Mouse (Mus musculus) right cerebral cortex, adult 18-20 months (tissue): Measurements from ENCODE around the gene Flywch1.

Experiments used
- DNase-seq: peaks from one replicate; pipeline ENCODE4 v3.0.0; 2022; ENCODE audit warnings: mixed read lengths

Gene Flywch1

DNA sequence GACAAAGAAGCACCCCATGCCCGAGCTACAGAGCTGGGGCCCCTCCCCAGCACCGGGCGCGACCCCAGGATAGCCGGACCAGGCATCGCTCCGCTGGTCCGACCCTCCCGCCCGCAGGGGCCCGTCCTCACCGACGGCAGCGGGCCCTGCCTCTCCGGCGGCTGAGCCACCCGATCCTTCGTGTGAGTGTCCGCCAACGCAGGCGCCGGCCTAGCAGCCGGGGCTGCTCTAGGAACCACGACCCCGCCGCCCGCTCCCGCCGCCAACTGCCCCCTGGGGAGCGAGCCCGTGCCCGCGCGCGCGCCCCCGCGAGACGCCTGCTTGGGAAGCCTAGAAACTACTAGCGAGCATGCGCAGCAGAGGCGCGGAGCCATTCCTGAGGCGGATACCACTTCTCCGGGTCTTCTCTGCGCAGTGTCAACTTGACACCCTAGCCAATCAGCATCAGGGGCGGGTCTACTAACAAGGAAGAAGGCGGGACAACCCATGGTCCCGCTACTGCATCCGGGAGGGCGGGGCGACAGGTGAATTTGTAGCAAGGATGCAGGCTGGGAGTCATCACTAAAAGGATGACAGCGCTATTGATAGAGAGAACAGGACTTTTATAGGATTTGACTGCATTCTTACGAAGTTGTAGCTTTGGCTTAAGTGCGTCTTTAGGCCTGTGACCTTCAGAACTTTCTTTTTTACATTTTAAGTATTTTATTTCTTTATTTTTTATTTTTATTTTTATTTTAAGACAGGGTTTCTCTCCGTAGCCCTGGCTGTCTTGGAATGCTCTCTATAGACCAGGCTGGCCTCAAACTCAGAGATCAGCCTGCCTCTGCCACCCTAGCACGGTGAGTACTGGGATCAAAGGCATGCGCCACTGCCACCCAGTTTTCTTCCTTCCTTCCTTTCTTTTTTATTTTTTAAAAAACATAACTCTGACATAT, at the start of gene Flywch1:
Flywch1 (minus strand) TSS at position 319 of the 935 bp plus-strand sequence.
- peak; percentile 99 for DNase-seq

DNA sequence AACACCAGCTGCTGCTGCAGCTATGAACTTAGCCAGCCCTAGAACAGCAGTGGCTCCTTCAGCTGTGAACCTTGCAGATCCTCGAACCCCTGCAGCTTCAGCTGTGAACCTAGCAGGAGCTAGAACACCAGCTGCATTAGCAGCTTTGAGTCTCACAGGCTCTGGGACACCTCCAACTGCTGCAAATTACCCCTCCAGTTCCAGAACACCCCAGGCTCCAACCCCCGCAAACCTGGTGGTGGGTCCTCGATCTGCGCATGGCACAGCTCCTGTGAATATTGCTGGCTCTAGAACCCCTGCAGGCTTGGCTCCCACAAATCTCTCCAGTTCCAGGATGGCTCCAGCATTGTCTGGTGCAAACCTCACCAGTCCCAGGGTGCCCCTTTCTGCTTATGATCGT, 49.3 kb upstream of the Flywch1 start:
- no peak for DNase-seq

- no peak for DNase-seq
Measured at GRCm38 (mm10) chr17:23819235-23819634, 47.8 kb upstream of the Flywch1 start.

- no peak for DNase-seq
Measured at GRCm38 (mm10) chr17:23818579-23818978, 47.2 kb upstream of the Flywch1 start.

- no peak for DNase-seq
Measured at GRCm38 (mm10) chr17:23815641-23816040, 44.2 kb upstream of the Flywch1 start.

DNA sequence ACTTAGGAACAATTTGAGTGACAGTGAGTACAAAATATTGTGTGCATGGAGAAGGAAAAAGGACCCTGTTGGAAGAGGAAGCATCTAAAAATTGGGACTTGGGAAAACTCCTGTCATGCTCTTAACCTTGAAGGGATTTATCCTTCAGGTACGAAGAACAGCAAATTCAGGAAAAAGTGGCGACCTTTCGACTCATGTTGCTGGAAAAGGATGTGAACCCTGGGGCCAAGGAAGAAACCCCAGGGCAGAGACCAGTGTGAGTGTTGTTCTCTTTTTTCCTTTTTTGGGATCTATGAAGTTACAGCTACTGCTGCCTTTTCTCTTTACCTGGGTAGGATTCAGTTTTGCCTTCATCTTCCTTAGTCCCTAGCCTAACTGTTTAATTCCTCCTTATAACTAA, 36.5 kb upstream of the Flywch1 start:
- no peak for DNase-seq

DNA sequence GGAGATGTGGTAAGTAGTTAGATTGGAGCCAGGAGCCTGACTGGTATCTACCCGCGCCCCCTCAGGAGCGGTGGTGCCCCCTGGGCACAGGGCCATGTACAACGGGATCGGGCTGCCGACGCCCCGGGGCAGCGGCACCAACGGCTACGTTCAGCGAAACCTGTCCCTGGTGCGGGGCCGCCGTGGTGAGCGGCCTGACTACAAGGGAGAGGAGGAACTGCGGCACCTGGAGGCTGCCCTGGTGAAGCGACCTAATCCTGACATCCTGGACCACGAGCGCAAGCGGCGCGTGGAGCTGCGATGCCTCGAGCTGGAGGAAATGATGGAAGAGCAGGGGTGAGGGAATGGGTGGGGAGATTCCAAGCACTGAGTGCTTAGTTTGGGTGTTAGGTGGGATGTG, 35.5 kb upstream of the Flywch1 start:
- DNase-seq = peak; percentile 31

- DNase-seq = no peak
Measured at GRCm38 (mm10) chr17:23804426-23805085, 33.2 kb upstream of the Flywch1 start.

- DNase-seq = no peak
Measured at GRCm38 (mm10) chr17:23803366-23804041, 32.1 kb upstream of the Flywch1 start.

DNA sequence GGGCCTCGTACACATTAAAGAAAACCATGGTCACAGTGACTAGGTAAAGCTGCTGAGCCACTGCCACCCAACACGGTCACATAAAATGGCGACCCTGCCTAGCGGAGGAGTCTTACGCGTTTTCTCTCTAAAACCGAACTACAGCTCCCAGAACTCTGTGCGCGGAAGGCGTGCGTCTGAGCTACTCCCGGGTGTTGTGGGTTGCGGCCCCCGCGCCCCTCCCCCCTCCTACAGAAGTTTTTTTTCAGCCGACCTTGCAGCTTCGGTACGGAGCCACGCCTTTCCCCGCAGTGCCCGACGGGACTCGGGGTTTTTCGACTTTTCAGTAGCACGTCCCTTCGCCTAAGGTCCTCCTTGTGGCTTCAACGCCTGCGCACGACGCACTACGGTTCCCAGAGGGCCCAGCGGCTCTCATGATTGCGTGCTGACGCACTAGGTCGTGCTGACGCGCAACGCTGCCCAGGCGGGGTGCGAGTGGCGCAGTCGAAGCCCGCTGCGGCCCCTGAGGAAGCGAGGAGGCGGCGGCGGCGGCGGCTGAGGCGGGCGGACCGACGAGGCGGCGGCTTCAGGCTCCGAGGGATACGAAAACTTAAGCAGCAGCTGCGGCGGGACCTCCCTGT, 31.5 kb upstream of the Flywch1 start:
- DNase-seq = peak; percentile 99

DNA sequence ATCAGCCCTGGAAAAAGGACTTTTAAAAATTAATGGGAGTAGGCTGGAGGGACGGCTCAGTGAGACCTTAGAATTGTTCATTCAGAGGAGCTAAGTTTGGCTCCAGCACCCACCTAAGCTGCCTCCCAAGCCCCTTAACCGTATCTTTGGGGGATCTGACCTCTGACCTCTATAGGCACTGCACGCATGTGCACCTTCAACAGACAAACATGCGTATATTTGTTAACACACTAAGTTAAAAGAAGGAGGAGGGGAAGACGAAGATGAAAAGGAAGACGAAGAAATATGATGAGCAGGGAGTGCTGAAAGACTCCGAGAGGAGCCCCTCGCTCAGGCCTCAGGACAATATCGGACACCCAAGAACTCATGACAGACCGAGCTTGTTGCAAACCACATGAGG, 30.2 kb upstream of the Flywch1 start:
- no peak for DNase-seq

DNA sequence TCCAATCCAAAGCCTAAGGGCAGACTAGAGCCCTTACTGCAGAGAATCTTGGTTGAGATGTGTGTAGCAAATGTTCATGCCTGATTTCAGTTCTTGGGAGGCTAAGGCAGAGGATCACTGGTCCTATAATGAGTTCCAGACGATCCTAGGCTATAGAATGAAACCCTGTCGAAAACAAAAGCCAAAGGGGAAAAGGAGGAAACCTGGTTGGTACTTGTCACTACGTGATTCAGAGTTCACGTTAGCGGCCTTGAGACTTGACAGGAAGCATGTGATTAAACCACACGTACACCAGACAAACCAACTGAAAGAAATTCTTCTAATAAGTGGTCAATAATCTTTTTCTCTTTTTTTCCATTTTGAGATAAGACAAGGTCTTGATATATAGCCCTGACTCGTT, 25.9 kb upstream of the Flywch1 start:
- DNase-seq = no peak

- DNase-seq = no peak
Measured at GRCm38 (mm10) chr17:23795323-23795722, 23.9 kb upstream of the Flywch1 start.

- DNase-seq = no peak
Measured at GRCm38 (mm10) chr17:23791079-23791357, 19.6 kb upstream of the Flywch1 start.

GRCm38 (mm10) chr17:23790269-23791078, 19.1 kb upstream of the Flywch1 start, which contains the start of gene Srrm2:
Srrm2 (plus strand) TSS chr17:23790532.
- peak; percentile 54 for DNase-seq

GRCm38 (mm10) chr17:23789749-23790268, 18.4 kb upstream of the Flywch1 start:
- DNase-seq = no peak

DNA sequence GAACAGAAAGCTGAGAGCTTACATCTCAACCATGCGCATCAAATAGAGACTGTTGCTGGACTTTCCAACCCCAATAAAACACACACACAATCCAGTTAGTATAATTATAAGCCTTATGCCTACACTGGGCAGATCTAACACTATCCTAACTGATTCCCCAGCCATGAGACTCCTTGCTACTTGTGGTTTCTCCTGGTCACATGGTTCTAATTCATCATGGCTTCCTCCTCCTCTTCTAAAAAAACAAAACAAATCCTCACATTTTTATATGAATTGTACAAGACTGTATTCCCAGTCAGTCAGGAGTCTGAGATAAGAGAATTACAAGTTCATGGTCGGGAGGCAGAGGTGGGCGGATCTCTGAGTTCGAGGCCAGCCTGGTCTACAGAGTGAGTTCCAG, 17.6 kb upstream of the Flywch1 start:
- no peak for DNase-seq

DNA sequence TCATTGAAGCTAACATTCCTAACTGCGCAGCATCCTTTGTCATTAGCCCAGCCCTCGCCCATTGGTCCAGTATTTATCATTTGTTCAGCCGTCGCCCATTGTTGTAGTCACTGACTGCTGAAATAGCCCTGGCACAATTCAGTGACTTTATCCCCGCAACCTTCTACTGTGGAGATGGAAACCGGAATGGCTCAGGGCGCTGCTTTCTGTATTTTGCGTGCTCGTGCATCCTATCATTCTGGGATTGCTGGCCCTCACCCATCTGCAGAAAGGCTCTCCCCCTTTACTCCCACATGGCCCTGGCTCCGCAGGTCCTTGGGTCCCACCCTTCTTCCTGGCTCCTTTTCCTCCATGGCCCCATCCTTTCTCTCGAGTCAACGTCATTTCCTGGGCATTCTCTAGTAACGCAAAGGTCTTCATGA, 15.1 kb upstream of the Flywch1 start:
- DNase-seq = peak; percentile 49

DNA sequence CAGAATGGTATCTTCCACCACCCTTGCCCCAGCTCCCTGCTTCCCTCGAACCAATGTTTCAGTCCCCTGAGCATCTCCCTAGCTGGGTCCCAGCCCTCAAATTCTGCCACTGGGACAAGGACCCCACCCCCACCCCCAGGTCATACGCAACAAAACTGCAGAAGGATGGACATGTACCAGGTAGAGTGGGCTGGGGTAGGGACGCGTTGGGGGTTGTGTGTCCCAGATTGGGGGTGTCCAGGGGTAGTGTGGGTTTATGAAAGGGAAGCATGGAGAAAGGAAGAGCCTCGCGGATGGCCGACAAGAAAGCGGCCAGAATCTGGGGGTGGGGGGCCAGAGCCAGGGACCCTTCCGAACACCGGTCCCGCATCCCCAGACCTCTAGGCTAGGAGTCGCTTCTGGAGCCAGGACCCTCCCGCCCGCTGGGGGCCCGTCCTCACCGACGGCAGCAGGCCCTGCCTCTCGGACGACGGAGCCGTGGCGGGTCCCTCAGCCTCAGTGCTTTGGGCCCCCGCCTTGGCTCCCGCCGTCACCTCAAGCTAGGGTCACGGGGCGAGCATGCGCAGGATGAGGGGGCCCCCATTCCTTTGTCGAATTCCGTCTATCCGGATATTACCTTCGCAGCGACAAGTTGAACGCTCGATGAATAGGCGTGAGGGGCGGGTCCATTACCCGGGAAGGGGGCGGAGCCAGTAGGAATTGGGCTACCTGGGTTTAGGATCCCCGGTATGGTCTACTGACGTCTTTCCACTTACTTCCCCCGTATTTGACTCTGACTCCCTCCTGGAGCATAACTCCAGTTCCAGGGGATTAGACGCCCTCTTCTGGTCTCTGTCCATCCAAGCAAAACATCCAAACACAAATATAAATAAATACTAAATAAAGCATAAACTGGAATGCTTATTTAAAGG, 14.4 kb upstream of the Flywch1 start, which contains the start of gene Flywch2:
Flywch2 (minus strand) TSS at position 521 of the 911 bp plus-strand sequence.
- DNase-seq = peak; percentile 93

- no peak for DNase-seq
Measured at GRCm38 (mm10) chr17:23783352-23783751, 11.9 kb upstream of the Flywch1 start.

DNA sequence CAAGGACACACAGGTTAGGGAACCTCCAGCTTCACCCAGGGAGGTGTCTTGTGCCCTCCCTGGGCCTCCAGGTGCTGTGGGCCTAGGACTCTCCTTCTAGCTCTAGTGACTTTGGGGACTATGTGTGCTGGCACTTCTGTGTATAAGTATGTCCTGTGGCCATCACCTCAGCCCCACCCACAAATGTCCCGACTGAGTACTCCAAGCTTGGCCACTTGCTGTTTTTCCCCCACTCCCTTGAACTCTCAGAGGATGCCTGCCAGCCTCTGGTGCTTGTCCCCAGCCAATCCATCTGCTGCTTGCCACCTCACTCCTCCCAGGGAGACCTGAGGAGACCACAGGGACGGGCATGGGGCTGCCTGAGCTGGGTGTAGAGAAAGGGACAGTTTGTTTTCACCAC, 7.0 kb upstream of the Flywch1 start:
- DNase-seq = no peak
